Mouse (Mus musculus): ENCODE measurements around the gene Nav3. TPM values are rescaled to one million over a fixed set of nuclear protein-coding genes. Genes with fewer than 3 reads are reported as not detected.

Nav3 gene
- total RNA-seq (2021) = 1 to 10 TPM; 2.3 to 4.7 TPM
- long read RNA-seq, experiment 1 = 0 reads
- long read RNA-seq, experiment 2 = 0 reads

DNA sequence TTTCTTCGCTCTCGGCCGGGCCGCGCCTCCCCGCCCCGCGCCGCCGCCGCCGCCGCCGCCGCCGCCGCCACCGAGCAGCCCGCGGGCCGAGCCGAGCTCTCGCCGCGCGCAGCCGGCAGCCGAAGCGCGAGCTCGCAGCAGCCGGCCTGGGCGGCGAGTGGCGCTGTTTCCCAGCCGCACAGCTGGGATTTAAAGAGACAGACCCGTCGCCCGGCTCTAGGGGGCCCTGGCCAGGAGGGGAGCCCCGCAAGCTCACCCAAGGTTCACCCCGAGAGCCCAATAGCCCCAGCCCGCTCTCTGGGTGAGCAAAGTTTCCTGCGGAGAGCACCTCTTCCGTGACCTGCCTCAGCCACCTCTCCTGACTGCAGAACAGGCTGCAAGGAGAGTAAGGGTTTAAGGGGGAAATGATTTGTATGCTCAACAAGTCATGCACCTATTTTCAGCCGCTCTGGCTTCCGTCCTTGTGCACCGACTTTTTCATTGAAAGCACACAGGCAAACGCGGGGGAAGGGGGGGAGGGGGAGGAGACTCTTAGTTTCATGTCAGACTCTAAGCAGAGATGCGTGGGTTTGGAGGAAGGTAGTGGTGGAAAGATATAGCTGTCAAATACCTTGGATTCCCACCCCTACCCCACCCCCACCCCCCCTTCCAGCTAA, at the start of gene Nav3:
Nav3 (minus strand) TSS at position 367 of the 656 bp plus-strand sequence.
- peak; percentile 67 to 74 for DNase-seq

- DNase-seq = no peak
These were observed 29.3 kb upstream of the Nav3 start for GRCm38 (mm10) chr10:110485306-110485705.

DNA sequence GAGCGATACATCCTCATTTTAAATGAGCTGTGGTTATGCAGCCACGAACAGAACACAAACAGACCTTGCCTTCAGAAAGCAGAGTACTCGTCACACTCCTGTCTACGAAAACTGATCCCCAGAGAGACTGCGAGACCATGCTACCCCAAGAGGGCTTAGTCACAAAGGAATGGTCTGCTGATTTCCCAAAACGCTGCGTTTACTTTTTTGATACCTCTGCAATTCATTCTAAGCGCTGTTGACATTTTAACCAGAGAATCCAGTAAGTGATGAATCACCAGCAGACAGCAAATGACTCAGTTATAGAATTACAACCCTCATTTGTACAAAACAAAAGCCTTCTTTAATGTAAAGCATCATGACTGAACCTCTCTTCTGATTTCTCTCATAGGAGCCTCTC, 28.8 kb upstream of the Nav3 start:
- no peak for DNase-seq

GRCm38 (mm10) chr10:110479189-110479588, 23.2 kb upstream of the Nav3 start:
- no peak for DNase-seq

- no peak for DNase-seq
These were observed 21.8 kb upstream of the Nav3 start for GRCm38 (mm10) chr10:110477689-110478314.

DNA sequence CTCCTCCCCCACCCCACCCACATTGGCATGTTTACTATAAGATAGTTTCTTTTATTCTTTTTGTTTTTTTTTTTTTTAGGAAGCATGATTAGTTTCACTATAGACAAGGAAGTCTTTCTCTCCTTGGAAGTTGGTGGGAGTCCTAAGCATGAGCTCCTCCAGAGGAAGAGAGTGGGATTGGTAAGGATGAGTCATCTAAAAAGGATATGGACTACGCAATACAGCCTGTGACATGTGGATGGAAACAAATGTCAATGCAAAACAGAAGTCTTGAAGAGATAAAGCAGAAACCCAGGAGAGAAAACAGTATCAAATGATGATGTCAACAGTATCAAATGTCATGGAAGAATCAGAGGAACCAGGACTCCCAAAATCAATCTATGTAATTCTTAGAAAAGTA, 18.1 kb upstream of the Nav3 start:
- no peak for DNase-seq

DNA sequence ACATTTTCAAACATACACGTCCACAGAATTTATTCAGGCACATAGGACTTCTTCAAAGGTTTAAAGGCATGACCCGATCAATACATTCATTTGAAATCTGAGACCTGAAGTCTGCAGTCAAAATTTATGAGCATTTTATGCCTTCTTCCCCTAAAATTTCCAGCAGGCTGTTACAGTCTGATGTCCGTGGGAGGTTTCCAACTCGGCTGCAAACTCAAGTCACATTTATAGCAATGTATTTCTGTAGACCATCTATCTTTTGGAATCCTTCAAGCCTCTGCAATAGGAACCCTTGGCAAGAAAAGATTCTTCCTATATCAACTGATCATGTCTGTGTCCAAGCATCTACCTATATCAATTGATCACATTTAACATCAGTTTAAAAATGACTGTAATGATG, 13.4 kb upstream of the Nav3 start:
- no peak for DNase-seq

DNA sequence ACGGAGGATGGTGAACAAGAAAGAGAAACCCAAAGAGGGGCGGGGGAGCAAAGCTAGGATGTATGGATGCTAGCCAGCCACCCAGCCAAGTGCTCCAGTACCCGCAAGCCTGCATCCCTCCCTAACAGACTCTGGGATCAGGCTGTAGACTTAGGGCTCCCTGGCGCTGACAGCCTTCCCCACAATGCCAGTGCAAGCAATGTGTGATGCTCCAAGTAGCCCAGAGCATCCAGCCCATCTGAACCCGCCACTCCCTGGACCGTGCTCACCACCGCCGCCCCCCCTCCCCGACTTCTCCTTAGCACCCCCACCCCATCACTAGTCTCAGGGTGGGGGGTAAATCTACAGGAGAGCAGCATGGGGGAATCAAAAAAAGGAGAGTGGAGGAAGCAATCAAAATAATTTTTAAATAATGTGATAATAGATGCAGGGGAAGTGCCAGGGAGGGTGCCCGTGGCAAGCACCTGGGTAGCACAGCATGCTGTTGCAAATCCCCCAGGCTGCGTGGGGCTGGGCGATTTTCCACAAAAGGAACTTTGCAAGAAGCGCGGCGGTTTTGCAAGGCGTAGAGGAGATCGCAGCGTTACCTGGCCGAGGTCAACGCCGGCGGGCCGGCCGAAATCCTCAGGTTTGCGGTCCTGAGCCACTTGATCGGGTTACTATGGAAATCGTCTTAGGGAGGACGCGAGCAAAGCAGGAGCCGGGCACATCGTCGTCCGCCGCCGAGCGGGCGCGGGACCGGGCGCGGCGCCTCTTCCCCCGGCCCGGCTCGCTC, 754 bp downstream of the Nav3 start:
- no peak for DNase-seq

- DNase-seq = no peak
These were observed 2.4 kb downstream of the Nav3 start for GRCm38 (mm10) chr10:110453566-110453965.

DNA sequence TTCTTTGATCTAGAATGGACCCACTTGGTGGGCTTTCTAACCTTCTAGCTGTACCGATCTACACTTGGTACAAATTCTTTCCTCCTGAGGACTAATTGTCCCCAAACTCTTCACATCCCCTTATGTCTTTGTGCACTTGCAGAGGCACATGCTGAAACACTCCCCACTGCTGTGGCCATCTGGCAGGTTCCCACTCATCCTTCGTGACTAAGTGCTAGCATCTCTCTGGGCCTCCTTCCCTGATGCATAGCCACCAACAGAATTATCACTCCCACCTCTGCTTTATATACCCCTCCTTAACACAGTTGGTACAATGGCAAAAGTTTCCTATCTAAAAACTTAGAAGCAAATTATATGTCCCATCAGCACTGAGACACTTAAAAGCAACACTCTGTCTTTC, 15.6 kb downstream of the Nav3 start:
- DNase-seq = no peak

- no peak for DNase-seq
These were observed 24.9 kb downstream of the Nav3 start for GRCm38 (mm10) chr10:110431078-110431477.

- no peak for DNase-seq
These were observed 26.4 kb downstream of the Nav3 start for GRCm38 (mm10) chr10:110429578-110429977.

- no peak for DNase-seq
These were observed 27.0 kb downstream of the Nav3 start for GRCm38 (mm10) chr10:110429052-110429451.

- DNase-seq = no peak
These were observed 34.5 kb downstream of the Nav3 start for GRCm38 (mm10) chr10:110421533-110421932.

DNA sequence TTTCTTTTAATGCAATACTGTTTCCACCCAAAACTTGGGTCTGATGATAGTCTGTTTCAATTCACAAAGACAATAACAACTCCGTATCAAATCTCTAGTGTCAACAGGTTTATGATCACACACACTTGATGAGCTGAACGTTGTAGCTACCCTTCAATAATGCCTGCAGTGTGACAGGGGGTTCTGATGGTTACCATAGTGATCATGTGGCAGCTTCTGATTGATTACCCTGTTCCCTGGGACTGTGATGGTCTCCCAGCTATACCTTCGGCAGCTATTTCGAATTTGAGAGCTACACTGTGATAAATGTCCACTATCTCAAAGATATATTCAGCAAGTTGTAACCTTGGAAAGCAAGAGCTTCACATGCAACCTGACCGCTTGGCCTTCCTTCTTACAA, 39.0 kb downstream of the Nav3 start:
- no peak for DNase-seq

GRCm38 (mm10) chr10:110415624-110416023, 40.4 kb downstream of the Nav3 start:
- no peak for DNase-seq

- DNase-seq = no peak
These were observed 42.6 kb downstream of the Nav3 start for GRCm38 (mm10) chr10:110413281-110413897.

DNA sequence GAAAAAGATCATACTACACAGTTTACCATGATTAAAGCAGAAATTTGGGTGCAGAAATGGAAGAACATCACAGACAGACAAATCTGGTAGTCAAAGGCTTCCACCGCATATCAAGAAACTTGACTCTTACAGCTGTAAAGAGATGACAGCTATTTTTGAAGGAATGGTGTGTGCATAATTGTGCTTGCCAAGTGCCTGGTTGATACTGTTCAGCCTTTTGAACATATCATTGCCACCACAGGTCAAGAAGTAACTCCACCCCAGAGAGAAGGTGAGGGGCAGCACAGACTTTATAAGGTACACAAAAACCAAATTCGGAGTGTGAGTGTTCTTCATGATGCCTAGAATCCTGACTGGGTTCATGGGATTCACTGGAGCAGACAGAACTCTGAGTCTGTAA, 53.1 kb downstream of the Nav3 start:
- DNase-seq = no peak

DNA sequence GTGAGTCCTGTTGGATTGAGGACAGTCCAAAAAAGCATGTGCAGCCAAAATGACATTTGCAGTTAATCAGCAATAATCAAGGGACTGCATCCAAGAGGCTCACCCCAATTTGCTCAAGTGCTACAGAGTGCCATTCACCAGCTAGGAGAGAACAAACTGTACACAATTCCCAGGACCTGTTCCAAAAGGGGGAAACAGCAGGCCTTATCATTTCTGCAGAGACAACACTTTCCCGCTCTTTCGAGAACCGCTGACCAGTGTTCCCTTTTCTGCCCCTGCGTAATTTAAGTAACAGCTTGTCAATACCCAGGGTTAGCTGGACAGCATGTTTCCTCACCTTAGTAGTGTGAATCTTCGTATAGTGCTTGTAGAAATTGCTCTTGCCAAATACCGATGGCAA, 55.4 kb downstream of the Nav3 start:
- no peak for DNase-seq

DNA sequence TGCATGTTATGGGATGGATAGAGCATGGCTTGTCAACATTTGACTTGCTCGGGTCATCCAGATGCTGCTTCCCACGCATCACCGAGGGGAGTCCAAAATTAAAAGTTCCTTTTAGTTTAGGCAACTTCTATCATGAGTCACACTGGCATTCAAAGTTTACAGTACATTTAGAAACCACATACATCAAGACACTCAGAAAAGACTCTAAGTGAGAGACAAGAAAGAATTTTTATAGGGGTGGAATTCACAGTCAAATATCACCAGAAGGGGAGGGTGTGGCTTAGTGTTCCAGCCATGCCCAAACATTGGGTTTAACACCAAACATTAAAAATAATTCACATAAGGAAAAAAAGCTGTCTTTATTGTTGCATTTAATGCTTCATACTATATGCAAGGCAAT, 57.4 kb downstream of the Nav3 start:
- DNase-seq = no peak

GRCm38 (mm10) chr10:110386476-110387197, 69.4 kb downstream of the Nav3 start:
- DNase-seq = no peak
